Mouse (Mus musculus): ENCODE results near the gene Exoc7.

DNA sequence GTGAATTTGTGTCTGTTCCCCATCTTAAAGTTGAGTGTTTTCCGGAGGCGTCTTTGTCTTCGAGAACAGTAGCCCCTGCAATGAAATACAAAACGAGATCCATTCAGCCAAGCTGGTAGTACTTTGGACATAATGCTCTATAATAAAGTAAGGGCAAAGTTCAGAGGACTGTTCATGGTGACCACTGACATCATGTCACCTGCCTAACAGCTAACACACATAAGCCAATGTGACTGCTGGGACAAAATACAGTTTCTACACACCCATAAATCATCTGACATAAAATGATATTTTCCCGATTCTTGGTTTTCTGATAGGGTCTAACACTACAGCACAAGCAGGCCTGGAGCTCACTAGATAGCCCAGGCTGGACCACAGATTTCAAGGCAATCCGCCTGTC lies 38.7 kb downstream of the Exoc7 start:
- no peak for TF ChIP-seq CTCF (IDR thresholded peaks at IDR 0.05; ENCODE audit: low read depth)
- no peak for TF ChIP-seq EP300 (optimal IDR thresholded peaks at IDR 0.05)

Data from stomach, postnatal 0 days (tissue).